Mouse (Mus musculus) brain, embryonic 14.5 days (tissue): ENCODE measurements around the gene Dmap1.

Source experiments
- CTCF ChIP-seq: fragments of 200-500 bp; IDR thresholded peaks from 2 replicates; pipeline ENCODE4 v1.5.1; 2012; ENCODE audit warnings: inconsistent platforms, mild to moderate bottlenecking, moderate library complexity, borderline replicate concordance; ENCODE audit not compliant: insufficient read depth, insufficient read length; ENCODE audit errors: extremely low read depth
- POLR2A ChIP-seq: fragments of 200-500 bp; IDR thresholded peaks from 2 replicates; pipeline ENCODE4 v1.6.1; 2012; ENCODE audit warnings: mild to moderate bottlenecking, inconsistent platforms, borderline replicate concordance; ENCODE audit not compliant: poor library complexity, insufficient read depth, insufficient read length, severe bottlenecking; ENCODE audit errors: extremely low read depth

DNA sequence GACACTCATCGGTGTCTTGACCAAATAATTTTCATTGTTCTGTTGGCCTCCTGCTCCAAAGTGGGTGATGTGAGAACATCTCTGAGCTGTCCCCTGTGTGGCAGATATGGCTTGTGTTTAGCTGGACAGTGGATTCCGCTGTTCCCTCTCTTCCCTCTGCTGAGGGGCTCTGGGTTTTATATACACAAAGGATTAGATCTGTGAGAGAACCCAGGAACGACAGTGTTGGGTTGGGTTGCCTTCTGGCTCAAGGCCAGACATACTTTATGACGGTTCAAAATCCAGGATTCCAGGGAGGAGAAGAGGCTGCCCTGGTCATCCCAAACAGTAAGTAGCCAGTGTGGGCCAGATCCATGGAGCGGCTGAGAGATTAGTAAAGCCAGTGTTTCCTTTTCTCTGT lies 48.5 kb downstream of the Dmap1 start:
- TF ChIP-seq POLR2A (no peak), CTCF (no peak)
